Mouse (Mus musculus): ENCODE measurements at regions not wholly inside any gene's neighbourhood (a gene's known extent, or its start where the extent isn't known, plus 50 kb on each side); places are given as distances from the start of the nearest gene placed in this dataset.

GRCm38 (mm10) chr8:26559196-26559595 lies 417.9 kb upstream of the Zfp703 start:
- TF ChIP-seq CTCF (IDR thresholded peaks at IDR 0.05; ENCODE audit: control insufficient read depth, insufficient read depth, insufficient read length), result no peak
- TF ChIP-seq CEBPB (IDR thresholded peaks at IDR 0.05; ENCODE audit: low read depth), result peak; percentile 44
- TF ChIP-seq USF1 (IDR thresholded peaks at IDR 0.05; ENCODE audit: low read depth), result no peak
- TF ChIP-seq MAX (IDR thresholded peaks at IDR 0.05), result no peak

Measured in C2C12 (cell line).